ENCODE assay signal across 9 mouse cellular contexts in the genomic region with DNA sequence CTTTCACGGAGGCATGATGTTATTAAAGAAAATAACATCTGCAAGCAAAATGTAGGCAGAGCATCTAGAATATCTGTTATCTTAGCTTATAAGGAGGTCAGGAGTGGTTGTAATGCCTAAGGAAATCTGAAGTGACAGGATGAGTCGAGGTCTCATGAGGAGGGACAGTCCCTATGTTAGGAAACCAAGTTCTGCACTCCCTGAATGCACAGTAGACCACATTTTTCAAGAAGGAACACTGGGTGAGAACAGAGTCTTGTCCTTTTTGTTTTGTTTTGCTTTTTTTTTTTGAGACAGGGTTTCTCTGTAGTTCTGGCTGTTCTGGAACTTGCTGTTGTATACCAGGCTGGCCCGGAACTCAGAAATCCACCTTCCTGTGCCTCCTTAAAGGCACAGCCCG. TPM values are rescaled to one million over a fixed set of nuclear protein-coding genes. Genes with fewer than 3 reads are reported as not detected.
A peak's percentile ranks its signal among the peaks of the same experiment; 100 is the strongest.
DNase-seq lines count a peak whose midpoint lies in the region; ATAC-seq and TF ChIP-seq lines count a peak whose summit lies in the region.
"Had no signal": no experiment of that assay in that cellular context is flagged by ENCODE, and none has a peak within 500 bp of the region (broad histone marks: within the 10 kb centered on the region; RNA-seq: fewer than 3 reads in every experiment).

No protein-coding gene starts in this region.

- no peak for DNase-seq in heart, postnatal 4 days
- DNase-seq in hindbrain, embryonic 11.5 days (ENCODE audit: low spot score) = no peak
- no peak for DNase-seq in adrenal gland, adult 8-10 months
- DNase-seq in left cerebral cortex, postnatal 14 days (ENCODE audit: low spot score in 2 of 2) = no peak
- no peak for DNase-seq in urinary bladder, postnatal 10 days (ENCODE audit: low spot score)

- H3K27ac ChIP-seq in heart, embryonic 13.5 days (replicated peaks) = peak overlapping the region; percentile 94
- H3K27ac ChIP-seq in hindbrain, embryonic 11.5 days (ENCODE audit: low read depth, low read length) = no peak overlapping the region
- no peak overlapping the region for H3K27ac ChIP-seq in midbrain, embryonic 12.5 days (replicated peaks)

- intact Hi-C loops in left cerebral cortex, postnatal 14 days (cut with DNase I) = loop anchor here (10.0 kb wide), 1 partner anchor 72 kb away; no protein-coding TSS in a partner anchor

- peak overlapping the region; percentile 96 for H3K4me2 ChIP-seq in heart, embryonic 13.5 days
- peak overlapping the region; percentile 69 for H3K4me2 ChIP-seq in hindbrain, embryonic 11.5 days (replicated peaks; ENCODE audit: low read depth, low read length)
- H3K4me2 ChIP-seq in midbrain, embryonic 12.5 days (replicated peaks) = peak overlapping the region; percentile 67

- H3K27me3 ChIP-seq in heart, embryonic 13.5 days (replicated peaks) = no peaks in the 10 kb centered on the region
- H3K27me3 ChIP-seq in E14TG2a.4 (ENCODE audit: insufficient read depth, low read length) = no peaks in the 10 kb centered on the region
- no peaks in the 10 kb centered on the region for H3K27me3 ChIP-seq in hindbrain, embryonic 11.5 days (ENCODE audit: control insufficient read depth, insufficient read depth, low read length)
- no peaks in the 10 kb centered on the region for H3K27me3 ChIP-seq in midbrain, embryonic 12.5 days
- H3K27me3 ChIP-seq: Patski had no signal

- no peaks in the 10 kb centered on the region for H3K9me3 ChIP-seq in heart, embryonic 13.5 days
- H3K9me3 ChIP-seq in E14TG2a.4 (ENCODE audit: low read length) = no peaks in the 10 kb centered on the region; the same call in 1 of the 2 replicates
- no peaks in the 10 kb centered on the region for H3K9me3 ChIP-seq in hindbrain, embryonic 11.5 days (ENCODE audit: control insufficient read depth, low read length)
- no peaks in the 10 kb centered on the region for H3K9me3 ChIP-seq in midbrain, embryonic 12.5 days

- H3K4me1 ChIP-seq in heart, embryonic 13.5 days = peaks cover 42% of the 10 kb centered on the region
- H3K4me1 ChIP-seq in E14TG2a.4 (replicated peaks; ENCODE audit: low read depth, low read length) = peaks cover 69% of the 10 kb centered on the region
- no peaks in the 10 kb centered on the region; the same call in 1 of the 2 replicates for H3K4me1 ChIP-seq in hindbrain, embryonic 11.5 days (replicated peaks; ENCODE audit: control insufficient read depth, insufficient read depth, low read length)
- H3K4me1 ChIP-seq in midbrain, embryonic 12.5 days = peaks cover 27% of the 10 kb centered on the region

- H3K4me3 ChIP-seq in heart, embryonic 13.5 days = peak overlapping the region; percentile 87
- peak overlapping the region; percentile 90 for H3K4me3 ChIP-seq in E14TG2a.4 (replicated peaks; ENCODE audit: low read length)
- peak overlapping the region; percentile 97 for H3K4me3 ChIP-seq in hindbrain, embryonic 11.5 days (ENCODE audit: low read depth, low read length)
- H3K4me3 ChIP-seq in midbrain, embryonic 12.5 days = peak overlapping the region; percentile 94

- peak overlapping the region; percentile 98 for H3K9ac ChIP-seq in heart, embryonic 13.5 days
- H3K9ac ChIP-seq in hindbrain, embryonic 11.5 days (ENCODE audit: low read depth, low read length) = peak overlapping the region; percentile 98
- H3K9ac ChIP-seq in midbrain, embryonic 12.5 days (replicated peaks) = peak overlapping the region; percentile 96

- H3K36me3 ChIP-seq in heart, embryonic 13.5 days = peaks cover 2% of the 10 kb centered on the region; the same call in 1 of the 2 replicates
- peaks cover 17% of the 10 kb centered on the region for H3K36me3 ChIP-seq in E14TG2a.4 (ENCODE audit: insufficient read depth, low read length)
- no peaks in the 10 kb centered on the region for H3K36me3 ChIP-seq in hindbrain, embryonic 11.5 days (ENCODE audit: control insufficient read depth, insufficient read depth, low read length)
- no peaks in the 10 kb centered on the region for H3K36me3 ChIP-seq in midbrain, embryonic 12.5 days

- ATAC-seq in heart, embryonic 13.5 days (ENCODE audit: extremely low read depth, insufficient number of reproducible peaks, low FRiP score, low TSS enrichment) = no peak
- ATAC-seq in hindbrain, embryonic 11.5 days (ENCODE audit: low FRiP score) = no peak
- ATAC-seq in midbrain, embryonic 12.5 days (ENCODE audit: low FRiP score, low read depth) = no peak
- ATAC-seq: Patski had no signal

- no peak for TF ChIP-seq CTCF in E14TG2a.4 (conservative IDR thresholded peaks at IDR 0.05; ENCODE audit: low read length)

- WGBS in heart, embryonic 13.5 days = 29% methylated on average over 4 of the region's 4 CpGs
- WGBS in hindbrain, embryonic 11.5 days = 48% methylated on average over 4 of the region's 4 CpGs
- WGBS in midbrain, embryonic 12.5 days = 50% methylated on average over 4 of the region's 4 CpGs

RNA-seq across cellular contexts. Expression of a gene that starts 1.7 kb away (rescaled TPM):
- 36.6 and 36.9 TPM in 2 replicates for polyA plus RNA-seq in heart, embryonic 13.5 days (2015; fragmentation: Nextera tagmentation; extraction: Ambion mirVana)
- 10 to 100 TPM; 58.3 to 58.5 TPM for total RNA-seq in heart, postnatal 4 days (2021)
- 48.8 and 48.9 TPM in 2 replicates for polyA plus RNA-seq in hindbrain, embryonic 11.5 days (2014; fragmentation: Nextera tagmentation; extraction: Ambion mirVana)
- polyA plus RNA-seq in midbrain, embryonic 12.5 days (2016; fragmentation: Nextera tagmentation; extraction: Ambion mirVana) = 58.1 and 60.9 TPM in 2 replicates
- total RNA-seq in adrenal gland, adult 8-10 months (2022) = 10 to 100 TPM; 52.2 to 82.0 (median 73.8) TPM
- 100 to 1,000 TPM; 101 to 109 TPM for total RNA-seq in left cerebral cortex, postnatal 14 days (2021)
